Mouse (Mus musculus): ENCODE results near the gene Crybg1.

Gene Crybg1

DNA sequence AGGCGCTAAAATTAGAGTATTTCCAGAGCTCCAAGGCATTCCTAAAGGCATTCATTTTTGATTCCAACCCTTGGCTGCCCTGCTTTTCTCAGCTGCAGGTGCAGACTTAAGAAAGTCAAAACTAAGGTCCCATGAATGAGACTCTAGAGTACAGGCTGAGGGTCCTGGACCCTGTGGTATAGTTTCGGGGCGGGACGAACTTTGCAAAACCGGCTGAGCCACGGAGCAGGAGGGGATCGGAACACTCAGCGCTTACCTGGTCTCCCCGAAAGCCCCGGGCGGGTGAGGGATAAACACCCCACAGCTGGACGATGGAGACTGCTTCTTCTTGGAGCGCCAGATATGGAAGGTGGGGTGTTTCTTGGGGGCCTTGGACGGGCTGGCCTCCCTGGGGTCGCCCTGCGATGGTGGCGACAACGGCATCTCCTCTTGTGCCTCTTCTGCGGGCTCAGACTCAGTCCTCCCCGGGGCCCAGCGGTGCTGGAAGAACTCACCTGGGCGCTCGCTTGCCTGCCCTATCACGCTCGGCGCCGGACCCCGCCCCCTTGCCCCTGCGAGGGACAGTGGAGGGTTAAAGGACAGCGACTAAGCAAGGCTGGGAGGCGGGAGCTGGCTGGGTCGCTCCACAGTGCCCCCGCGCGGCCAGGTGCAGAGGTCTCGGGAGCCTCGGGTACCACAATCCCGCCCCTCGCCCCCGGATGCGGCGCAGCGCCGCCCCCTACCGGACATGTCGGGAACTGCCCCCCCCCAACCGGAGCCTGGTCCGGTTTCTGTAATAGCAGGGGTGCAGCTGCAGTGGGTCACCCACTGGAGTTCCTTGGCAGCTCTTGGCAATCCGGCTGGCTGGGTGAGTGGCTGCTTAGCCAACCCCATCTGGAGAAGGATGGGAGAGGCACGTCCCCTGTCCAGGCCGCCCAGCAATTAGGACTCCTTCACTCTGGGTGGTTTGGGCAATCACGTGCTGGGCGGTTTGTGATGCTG, at the start of gene Crybg1:
Gene Crybg1 (minus strand): TSS at position 517 of the 981 bp plus-strand sequence.
- peak; percentile 63 for DNase-seq (ENCODE audit: low read depth)

DNA sequence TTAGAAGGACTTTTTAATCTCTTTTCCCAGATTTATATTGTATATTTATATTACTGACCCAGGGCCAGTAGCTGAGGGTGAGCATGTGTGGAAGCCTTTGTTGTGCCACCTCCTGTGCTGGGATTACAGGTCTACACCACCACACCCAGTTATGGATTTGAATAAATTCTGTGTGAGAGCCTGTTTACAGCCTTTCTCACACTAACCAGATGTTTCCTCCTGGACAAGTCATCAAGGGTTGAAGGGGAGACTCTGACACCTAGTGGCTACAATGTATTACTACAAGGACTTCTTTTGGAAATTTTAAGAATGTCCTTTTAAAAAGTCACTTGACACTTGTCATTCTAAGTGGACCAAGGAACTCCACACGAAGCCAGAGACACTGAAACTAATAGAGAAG, 28.7 kb upstream of the Crybg1 start:
- DNase-seq (ENCODE audit: low read depth) = peak; percentile 54

DNA sequence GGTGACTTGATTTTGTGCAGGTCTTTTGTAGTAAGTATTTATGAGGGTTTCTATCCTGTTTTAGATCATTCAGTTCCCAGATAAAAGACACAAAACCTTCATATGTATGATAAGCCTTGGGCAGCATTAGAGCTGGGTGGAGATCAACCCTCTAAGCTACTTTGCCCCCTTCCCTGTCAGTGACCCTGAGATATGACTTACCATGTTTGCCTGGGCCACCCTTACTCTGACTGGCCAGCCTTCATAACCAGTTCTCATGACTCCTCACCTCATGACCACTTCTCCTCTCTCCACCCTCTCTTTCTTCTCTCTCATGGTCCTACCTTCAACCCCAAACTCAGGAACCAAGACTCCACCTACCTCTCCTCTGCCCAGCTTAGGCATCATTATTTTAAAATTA, 27.9 kb upstream of the Crybg1 start:
- no peak for DNase-seq (ENCODE audit: low read depth)

DNA sequence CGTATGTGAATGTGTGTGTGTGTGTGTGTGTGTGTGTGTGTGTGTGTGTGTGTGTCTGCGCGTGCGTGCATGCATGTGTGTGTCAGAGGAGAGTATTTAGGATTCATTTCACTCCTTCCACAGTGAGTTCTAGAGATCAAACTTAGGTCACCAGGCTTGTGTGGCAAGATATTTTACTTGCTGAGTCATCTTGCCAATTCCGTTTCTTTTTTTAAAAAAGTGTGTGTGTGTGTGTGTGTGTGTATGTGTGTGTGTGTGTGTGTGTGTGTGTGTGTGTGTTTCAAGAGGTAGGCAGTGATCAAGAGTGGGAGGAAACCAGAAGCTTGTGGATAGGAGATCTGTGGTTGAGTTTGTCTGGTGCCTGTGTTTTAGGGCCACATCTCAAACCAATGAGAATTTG, 27.5 kb upstream of the Crybg1 start:
- peak; percentile 7 for DNase-seq (ENCODE audit: low read depth)

DNA sequence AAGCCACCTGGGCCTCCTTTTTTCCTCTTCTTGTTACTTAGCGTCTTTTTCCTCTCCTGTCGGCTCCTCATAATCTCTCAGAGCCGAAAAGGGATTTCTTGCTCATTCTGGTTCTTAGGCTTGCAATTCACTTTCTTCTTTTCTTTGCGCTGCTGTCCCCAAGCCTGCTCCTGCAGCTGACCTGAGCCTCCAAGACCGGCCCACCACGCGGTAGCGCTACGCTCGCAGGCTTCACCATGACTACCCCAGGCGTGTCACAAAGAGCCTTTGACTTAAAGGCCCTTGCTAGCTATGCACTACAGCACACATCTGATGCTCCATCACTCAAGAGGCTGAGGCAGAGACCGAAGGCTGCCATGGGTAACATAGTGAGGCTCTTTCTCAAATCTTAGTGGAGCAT, 21.5 kb upstream of the Crybg1 start:
- DNase-seq (ENCODE audit: low read depth) = no peak

DNA sequence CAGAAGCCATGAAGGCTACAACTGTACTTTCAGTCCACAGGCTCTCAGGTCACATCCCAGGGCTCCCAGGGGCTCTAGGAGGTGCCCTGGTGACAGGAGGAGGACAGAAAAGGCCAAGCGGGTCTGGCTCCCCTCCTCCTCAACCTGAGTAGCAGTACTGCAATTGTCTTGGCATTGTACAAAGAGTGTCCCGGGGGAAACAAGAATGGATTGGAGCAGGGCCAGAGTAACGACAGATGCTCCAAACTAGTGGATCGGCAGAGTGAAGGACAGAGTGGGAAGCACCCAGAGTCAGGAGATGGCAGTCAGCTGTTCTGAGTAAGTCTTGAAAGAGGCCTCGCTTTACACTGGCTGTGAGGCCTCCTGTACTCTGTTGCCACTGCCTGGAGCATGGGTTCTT, 18.4 kb upstream of the Crybg1 start:
- DNase-seq (ENCODE audit: low read depth) = no peak

DNA sequence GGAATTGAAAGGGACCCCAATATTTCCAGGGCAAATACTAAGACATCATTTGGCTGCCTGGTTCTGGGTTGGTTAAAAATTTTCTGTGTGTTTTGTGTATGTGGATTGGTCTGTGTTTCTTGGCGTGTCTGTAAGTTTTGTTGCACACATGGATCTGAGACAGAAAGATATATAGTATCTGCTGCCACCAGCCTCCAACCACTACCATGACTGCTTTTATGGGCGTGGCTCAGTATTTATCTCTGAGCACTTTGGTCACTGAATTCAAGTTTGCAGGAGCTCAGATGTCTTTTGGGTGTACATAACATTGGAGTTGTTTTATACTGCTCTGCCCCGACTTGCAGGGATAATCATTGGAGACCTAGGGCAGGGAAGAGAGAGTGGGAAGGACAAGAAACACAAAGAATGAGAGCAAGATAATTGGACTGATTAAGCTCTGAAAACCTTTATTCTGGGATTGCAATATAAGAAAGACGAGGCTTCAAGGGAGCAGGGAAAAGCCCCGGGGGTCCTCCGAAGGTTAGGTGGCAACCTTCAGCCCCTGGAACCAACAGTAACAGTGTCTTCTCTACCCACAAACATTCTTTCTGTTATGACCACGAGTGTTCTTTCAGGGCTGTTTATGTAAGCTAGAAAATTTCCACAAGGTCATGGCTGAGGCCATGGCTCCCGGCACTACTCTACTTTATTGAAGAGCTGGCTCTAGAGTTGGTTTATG, 15.8 kb upstream of the Crybg1 start:
- no peak for DNase-seq (ENCODE audit: low read depth)

DNA sequence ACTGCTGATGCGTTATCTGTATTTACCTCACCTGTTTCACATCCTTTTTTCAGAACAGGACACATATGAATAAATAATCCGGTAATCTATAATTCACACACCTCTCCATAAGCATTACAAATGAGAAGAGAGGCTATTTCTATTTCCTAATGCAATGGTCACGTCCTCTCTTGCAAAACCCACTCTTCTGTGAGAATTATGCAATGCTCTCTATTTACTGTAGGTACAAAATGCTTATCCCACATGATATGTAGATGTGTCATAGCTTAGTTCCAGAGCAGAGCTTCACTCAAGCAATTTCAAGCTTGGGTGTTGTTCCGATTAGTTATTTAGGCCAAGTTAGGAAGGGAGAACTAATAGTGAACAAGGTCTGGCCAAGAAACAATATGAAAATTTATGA, 14.4 kb upstream of the Crybg1 start:
- DNase-seq (ENCODE audit: low read depth) = no peak

DNA sequence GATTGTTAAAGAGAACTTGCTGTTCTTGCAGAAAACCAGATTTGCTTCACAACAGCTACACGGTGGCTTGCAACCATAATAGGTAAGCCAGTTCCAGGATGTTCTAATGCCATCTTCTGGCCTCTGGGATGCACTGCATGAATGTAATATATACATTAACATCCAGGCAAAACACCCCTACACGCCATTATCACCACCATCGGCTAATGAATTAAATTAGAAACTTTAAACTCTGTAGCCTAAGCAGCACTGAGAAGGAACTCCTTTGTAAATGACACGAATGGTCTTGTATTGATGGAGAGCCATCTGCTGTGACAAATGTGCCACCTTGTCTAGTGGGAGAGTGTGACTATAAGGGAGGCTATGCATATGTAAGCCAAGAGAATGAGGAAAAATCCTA, 11.5 kb upstream of the Crybg1 start:
- no peak for DNase-seq (ENCODE audit: low read depth)

DNA sequence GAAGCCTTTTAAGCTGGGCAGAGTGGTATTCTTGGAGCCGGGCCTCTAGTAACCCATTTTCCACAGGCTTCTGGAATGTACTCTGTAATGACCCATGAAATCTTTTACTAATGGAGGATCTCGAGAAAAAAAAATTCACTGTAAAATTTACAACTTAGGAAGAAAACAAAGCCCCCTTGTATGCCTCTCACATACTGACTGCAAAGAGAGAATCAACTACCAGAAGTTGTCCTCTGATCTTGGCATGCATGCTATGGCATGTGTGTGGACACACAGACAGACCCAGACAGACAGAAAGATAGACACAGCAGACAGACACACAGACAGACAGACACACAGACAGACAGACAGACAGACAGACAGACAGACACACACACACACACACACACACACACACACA, 8.8 kb upstream of the Crybg1 start:
- no peak for DNase-seq (ENCODE audit: low read depth)

DNA sequence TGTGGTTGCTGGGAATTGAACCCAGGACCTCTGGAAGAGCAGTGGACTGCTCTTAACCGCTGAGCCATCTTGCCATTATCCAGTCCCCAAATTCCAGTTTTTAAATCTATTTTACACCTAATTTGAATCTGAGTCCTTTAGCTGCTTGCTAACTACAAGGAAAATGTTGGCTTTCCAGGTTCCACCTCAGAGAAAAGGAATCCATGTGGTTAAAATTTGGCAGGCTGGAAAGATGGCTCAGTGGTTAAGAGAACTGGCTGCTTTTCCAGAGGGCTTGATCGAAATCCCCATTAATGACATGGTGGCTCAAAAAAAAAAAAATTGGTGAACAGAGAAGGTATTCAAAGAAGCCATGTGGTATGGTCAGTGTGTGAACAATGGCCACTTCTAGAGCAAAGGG, 1.8 kb upstream of the Crybg1 start:
- DNase-seq (ENCODE audit: low read depth) = no peak

DNA sequence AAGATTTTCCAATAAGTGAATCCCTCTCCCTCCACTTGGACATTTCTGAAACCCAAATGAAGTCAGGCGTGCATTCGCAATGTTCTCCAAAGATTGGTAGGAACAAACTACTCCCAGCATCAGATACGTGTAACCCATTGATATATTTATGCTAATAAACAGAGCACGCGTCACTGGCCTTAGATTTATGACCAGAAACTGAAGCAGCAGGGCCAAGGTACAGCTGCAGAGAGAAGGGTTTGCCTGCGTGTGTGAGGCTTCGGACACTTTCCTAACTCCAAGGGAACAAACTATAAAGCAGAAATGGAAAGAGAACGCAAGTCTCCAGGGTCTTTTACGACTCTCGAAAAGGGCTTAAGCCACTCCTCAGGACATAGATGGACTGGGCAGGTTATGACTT, 5.3 kb downstream of the Crybg1 start:
- DNase-seq (ENCODE audit: low read depth) = no peak

DNA sequence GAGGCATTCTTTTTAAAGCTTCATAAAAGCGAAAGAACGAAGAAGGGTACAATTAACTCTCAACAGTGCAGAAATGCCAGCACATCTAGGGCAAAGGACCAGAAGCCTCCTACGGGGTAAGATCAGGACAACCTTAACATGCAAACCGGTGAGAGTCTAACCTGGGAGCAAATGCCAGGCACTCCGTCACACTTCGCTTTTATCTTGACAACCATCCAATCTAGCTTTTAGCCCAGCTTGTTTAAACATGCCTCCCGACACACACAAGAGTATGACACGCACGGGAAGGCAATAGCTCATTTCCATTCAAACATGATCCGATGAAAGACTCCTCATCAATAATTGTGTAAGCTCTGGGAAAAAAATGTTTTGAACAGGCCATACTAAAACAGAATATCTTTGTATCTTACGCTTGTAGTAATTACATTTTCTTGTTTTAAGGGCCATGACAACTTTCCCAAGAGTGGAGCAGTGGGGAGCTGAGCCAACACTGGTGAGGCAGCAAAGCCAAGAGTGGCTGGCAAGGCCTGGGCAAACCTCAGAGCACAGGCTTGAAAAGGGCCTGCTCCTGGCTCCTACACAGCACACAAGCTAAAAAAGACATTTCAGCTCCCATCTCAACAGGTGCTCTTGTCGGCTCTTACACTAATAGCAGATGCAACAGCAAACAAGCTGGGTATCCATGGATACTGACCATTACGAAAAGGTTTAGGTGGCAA, 10.4 kb downstream of the Crybg1 start:
- no peak for DNase-seq (ENCODE audit: low read depth)

DNA sequence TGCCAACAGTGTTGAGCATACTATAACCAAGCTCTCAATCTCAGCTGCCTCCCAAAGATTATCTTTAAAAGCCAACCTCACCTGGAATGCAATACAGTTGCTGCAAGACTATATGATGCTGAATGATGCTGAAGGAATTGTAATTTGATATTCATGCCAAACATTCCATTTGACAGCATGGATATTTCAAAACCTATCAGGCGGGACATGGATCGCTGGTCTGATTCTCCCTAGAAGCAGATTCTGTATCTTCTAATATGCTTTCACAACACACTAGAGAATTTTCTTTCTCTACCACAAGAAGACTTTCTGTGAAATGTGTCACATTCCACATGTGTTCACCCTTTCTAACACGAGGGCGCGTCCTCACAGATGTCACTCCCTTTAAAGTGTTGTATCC, 22.6 kb downstream of the Crybg1 start:
- no peak for DNase-seq (ENCODE audit: low read depth)

DNA sequence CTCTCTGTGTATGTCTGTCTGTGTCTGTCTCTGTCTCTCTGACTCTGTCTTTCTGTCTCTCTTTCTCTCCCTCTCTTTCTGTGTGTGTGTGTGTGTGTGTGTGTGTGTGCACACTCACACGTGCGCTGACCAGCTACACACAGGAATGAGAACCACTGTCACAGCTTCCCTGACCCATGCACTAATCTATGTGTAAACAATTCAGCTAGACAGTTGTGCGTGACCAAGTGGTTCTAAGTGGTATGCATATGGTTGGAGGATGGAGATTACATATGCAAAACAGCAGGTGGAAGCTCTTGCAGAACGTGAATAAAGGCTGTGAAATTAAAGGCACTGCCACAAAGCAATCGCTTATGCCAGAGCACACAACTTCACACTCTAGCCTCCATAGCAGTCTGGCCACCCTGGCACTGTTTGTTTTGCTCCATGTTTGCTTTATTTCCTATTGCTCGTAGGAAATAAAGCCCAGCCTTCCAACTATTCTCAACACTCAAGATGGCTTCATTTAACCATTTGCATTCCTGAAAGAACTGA, 24.2 kb downstream of the Crybg1 start:
- no peak for DNase-seq (ENCODE audit: low read depth)

DNA sequence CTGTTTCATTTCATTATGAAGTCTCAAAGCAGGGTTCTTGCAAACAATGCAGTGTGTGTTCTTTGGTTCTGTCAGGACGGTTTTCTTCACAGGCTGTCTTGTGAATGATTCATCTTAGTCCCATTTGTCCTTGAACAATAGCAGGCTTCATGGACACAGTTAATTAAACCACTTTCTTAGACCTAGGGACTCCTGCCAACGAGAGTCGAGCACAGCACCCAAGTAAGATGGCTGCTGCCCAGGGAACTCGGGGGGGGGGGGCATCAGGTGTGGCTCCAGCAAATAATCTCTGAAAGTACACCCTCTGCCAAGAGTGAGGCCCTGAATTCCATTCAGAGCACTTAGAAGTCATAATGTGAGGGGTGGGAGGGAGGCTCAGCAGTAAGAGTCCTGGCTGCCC, 30.0 kb downstream of the Crybg1 start:
- DNase-seq (ENCODE audit: low read depth) = no peak

DNA sequence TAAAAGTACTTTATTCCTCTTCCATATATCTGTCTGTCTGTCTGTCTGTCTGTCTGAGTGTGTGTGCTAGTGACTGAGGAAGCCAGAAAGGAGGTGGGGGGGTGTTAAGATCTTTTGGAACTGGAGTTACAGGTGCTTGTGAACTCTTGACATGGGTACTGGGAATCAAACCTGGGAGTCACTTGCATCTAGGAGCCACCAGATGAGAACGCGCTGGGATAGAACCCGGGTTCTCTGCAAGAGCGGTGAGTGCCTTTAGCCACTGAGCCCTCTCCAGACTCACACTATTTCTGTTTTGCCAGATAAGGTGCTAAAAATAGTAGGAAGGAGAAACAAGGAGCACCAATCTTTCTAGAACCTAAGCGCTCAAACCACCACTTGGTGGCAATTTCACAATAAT, 31.9 kb downstream of the Crybg1 start:
- DNase-seq (ENCODE audit: low read depth) = no peak

DNA sequence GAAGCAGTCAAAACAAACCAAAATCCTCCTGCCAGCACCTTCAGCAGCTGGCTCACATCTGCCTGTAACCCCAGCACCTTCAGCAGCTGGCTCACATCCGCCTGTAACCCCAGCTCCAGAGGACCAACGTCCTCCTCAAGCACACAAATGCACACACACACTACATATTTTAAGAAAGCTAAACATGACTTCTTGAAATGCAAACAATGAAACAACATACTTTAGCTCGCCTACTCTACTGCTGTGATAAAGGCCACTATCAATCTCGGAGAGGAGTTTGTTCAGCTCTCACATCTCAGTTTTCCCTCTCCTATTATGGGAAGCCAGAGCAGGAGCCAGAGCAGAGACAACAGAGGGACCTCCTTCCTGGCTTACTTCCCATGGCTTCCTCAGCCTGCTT, 34.0 kb downstream of the Crybg1 start:
- DNase-seq (ENCODE audit: low read depth) = no peak

DNA sequence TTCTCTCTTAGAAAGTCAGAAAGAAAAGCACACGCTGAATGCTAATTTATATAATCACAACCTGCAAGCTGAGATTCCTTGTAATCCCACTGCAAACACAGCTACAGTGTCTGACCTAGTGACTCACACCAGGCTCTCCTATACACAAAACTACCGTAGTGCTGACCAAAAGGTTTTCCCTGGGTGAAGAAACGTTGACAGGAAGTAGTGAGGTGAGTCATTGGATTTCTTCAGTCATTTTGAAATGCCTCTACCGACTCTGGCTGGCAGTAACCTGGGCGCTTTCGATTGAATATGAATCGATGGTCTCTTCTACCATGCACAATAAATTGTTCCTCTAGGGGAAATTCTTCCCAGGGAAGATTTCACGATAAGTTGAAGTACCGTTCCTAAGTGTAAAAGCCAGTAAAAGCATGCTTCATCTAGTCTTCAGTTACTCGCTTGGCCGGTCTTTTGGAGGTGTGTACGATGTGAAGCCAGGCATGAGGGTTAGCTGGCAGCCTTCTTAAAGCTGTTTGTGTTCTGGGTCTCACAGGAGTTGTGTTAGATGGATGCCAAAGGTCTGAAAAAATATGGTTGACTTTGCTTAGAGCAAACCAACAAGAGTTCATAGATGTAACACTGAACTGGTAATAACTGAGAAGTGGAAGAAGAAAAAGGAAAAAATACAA, 36.5 kb downstream of the Crybg1 start:
- DNase-seq (ENCODE audit: low read depth) = no peak

DNA sequence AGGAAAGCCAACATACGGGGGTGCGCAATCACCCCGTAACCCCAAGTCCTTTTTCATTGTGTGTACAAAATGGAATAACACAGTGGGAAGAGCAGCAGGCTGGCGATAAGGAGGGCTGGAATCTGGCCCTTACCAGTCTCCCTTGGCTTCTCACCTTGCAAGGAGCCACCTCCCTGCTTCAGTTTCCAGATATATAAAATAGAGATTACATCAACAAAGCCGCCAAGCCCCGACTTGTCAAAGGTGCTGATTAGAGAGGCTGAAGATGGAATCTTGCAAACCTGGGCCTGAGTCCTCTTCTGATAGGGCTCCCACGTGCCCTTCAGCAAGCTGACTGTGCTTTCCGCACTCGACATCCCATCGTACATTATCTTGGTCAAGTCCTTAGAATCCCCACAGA, 37.5 kb downstream of the Crybg1 start:
- no peak for DNase-seq (ENCODE audit: low read depth)

DNA sequence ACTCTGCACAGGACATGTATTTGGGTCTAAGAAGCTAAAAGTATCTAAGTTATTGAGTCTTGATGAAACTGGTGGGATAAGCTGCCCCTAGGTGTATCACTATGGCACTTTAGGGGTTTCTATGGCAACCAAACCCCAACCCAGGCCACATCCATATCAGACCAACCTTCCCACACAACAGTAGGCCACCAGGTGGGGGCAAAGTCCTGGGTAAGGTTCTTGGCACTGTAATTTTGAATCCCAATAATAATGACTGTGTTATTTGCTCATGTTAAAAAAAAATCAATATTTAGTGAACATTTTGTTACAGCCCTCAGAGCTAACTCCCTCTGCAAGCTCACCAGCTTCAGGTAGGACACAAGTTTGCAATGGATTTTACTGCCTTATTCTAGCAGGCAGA, 38.2 kb downstream of the Crybg1 start:
- no peak for DNase-seq (ENCODE audit: low read depth)

DNA sequence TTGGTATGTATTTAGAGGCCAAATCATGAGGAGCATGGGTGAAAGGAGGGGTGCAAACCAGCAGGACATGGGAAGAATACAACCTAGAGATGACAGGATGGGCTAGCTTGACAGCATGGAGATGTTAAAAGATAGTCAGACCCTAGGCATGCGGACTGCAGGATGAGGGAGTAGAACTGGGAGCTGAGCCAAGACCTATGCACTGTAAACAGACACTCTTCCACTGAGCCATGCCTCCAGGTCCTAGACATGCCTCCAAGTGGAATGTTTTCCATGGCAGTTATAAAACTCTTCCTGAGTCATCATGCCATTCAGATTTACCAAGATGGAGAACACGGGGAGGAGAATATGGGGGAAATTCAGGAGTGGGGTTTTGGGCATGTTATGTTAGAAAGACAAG, 53.9 kb downstream of the Crybg1 start:
- no peak for DNase-seq (ENCODE audit: low read depth)
